Mouse (Mus musculus) C3H10T1/2 (cell line): Measurements from ENCODE around the gene Ccdc188. TPM values are rescaled to one million over a fixed set of nuclear protein-coding genes. Genes with fewer than 3 reads are reported as not detected.

ENCODE experiments used
- polyA plus RNA-seq, 2 experiments: library from polyadenylated mRNA; unstranded; fragments of >200 nt; fragmentation: generic; extraction: Trizol; gene quantifications; one replicate each; pipeline ENCODE4 v1.2.1; 2012; ENCODE audit warnings: missing spikeins in 2 of 2

Gene Ccdc188
- polyA plus RNA-seq: under 1 TPM in 1 of 2 experiments, not detected in 1; 0.07 TPM

DNA sequence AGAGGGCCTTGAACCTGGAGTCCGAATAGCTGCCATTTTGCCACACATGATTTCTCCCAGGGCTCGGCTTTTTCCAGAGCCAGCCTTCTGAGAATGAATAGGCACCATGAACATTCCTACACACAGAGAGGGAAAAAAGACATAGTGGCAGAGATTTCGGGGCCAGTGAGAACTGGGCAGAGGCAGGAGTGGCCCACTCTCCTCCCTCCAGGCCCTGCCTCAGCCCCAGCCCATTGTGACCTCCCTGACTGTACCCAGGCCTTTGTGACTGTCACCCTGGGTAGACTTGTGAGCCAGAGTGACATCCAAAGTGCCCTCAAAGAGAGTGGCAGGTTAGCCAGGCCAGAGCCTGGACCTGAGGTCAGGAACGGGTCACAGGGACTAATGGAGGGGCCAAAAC, at the start of gene Ccdc188:
Ccdc188 (plus strand) TSS at position 301 of the 400 bp plus-strand sequence.

GRCm38 (mm10) chr16:18234671-18235388, 17.2 kb downstream of the Ccdc188 start, which contains the start of gene Zdhhc8:
Gene Zdhhc8, minus strand, starts transcription at chr16:18235136.

GRCm38 (mm10) chr16:18248433-18249363, 31.0 kb downstream of the Ccdc188 start, which contains the start of the genes Trmt2a and Ranbp1:
Gene Trmt2a, plus strand, starts transcription at chr16:18248679.
Gene Ranbp1, minus strand, starts transcription at chr16:18248732.

GRCm38 (mm10) chr16:18258221-18258620, 40.5 kb downstream of the Ccdc188 start, which contains the start of gene Gm49776:
Gene Gm49776, minus strand, starts transcription at chr16:18258321.

Other genes with a start within 250 kb of the Ccdc188 start
- gene Vpreb2, start 237.5 kb upstream of the Ccdc188 start, polyA plus RNA-seq: not detected
- gene Dgcr6, start 165.0 kb upstream of the Ccdc188 start, polyA plus RNA-seq: 100 to 1,000 TPM; 113 to 200 TPM
- under 1 TPM; 0.02 to 0.28 TPM for gene Prodh, start 127.7 kb upstream of the Ccdc188 start, polyA plus RNA-seq
- 1 to 10 TPM in 1 of 2 experiments, under 1 TPM in 1; 0.29 to 1.5 TPM for gene Rtn4r, start 90.2 kb upstream of the Ccdc188 start, polyA plus RNA-seq
- 10 to 100 TPM; 15.9 to 32.4 TPM for gene Zdhhc8, start 17.3 kb downstream of the Ccdc188 start, polyA plus RNA-seq
- gene Trmt2a, start 30.8 kb downstream of the Ccdc188 start, polyA plus RNA-seq: 10 to 100 TPM; 53.6 to 67.5 TPM
- 100 to 1,000 TPM; 119 to 125 TPM for gene Ranbp1, start 30.9 kb downstream of the Ccdc188 start, polyA plus RNA-seq
- under 1 TPM in 1 of 2 experiments, not detected in 1; 0.20 TPM for gene Gm49776, start 40.4 kb downstream of the Ccdc188 start, polyA plus RNA-seq
- gene Dgcr8, start 71.4 kb downstream of the Ccdc188 start, polyA plus RNA-seq: 10 to 100 TPM in 1 of 2 experiments, 1 to 10 TPM in 1; 2.8 to 17.0 TPM
- gene Tango2, start 130.2 kb downstream of the Ccdc188 start, polyA plus RNA-seq: 10 to 100 TPM; 13.4 to 27.9 TPM
- 10 to 100 TPM in 1 of 2 experiments, 1 to 10 TPM in 1; 5.1 to 32.9 TPM for gene Arvcf, start 130.3 kb downstream of the Ccdc188 start, polyA plus RNA-seq
- gene Txnrd2, start 208.5 kb downstream of the Ccdc188 start, polyA plus RNA-seq: 10 to 100 TPM; 17.8 to 23.3 TPM
- 100 to 1,000 TPM in 1 of 2 experiments, 10 to 100 TPM in 1; 53.2 to 129 TPM for gene Comt, start 209.0 kb downstream of the Ccdc188 start, polyA plus RNA-seq